Comparison of ENCODE assay signal across 10 mouse cellular contexts in the genomic region with DNA sequence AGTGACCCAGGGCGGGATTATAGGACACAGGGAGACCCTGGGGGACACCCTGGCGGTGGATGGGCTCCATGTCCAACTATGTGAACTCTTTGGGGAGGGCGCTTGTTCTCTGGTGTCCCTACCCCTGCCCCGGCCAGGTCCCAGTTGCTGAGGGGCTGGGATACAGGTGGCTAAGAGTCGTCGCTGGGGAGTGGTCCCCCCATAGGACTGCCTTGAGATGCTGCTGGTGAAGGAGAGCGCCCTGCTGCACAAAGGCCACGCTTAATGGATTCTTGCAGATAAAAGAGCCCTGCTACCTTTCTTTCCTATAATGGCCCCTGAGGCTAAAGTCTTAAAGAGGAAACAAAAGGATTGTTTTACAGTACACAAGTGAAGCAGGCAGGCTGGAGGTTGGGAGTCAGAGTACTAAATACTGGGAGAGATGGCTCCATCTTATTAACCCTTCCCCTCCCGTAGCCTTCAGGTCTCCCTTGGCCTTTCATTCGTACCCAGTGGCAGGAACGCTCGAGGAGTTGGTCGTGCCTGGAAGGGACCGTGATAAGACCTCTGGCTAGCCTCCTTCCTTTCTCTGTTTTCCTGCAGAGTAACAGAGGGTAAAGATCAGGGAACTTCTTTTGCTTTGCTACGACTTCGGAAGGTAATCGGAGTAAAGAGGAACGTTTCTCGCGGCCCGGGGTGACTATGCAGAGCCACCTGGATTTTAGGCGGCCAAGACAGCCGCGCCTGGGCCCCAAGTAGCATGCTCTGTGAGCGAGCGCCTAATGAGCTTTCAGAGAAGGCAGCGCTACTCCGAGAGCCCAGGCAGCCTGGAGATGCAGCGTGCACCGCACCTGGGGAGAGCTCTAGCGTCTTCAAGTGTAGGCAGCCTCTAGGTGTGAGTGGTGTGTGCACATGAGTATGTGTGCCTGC.
DNase-seq lines count a peak whose midpoint lies in the region; ATAC-seq and TF ChIP-seq lines count a peak whose summit lies in the region.
"Had no signal": no experiment of that assay in that cellular context is flagged by ENCODE, and none has a peak within 500 bp of the region (broad histone marks: within the 10 kb centered on the region; RNA-seq: fewer than 3 reads in every experiment).

No protein-coding gene starts in this region.

- DNase-seq in heart, adult 2 months, result no peak
- peak; percentile 57 for DNase-seq in embryo, embryonic 9.5 days (ENCODE audit: extremely low spot score)
- DNase-seq in ovary, adult 18-20 months (ENCODE audit: low spot score), result no peak
- DNase-seq in left cerebral cortex, adult 8-10 months (ENCODE audit: low spot score in 2 of 2), result no peak
- DNase-seq in urinary bladder, postnatal 4 days (ENCODE audit: low spot score in 2 of 2), result no peak

- H3K4me3 ChIP-seq in heart, embryonic 15.5 days, result peak overlapping the region; percentile 32
- H3K4me3 ChIP-seq in heart, adult 2 months, result no peak overlapping the region
- peak overlapping the region; percentile 32 for H3K4me3 ChIP-seq in intestine, embryonic 16.5 days (ENCODE audit: low read length)
- H3K4me3 ChIP-seq in neural tube, embryonic 14.5 days (ENCODE audit: low read depth, low read length), result 0 out of 2 replicates have a peak overlapping the region, but pooled peaks have one; percentile 7
- H3K4me3 ChIP-seq: myocyte had no signal

- H3K4me1 ChIP-seq in heart, embryonic 15.5 days (replicated peaks), result peaks cover 24% of the 10 kb centered on the region
- H3K4me1 ChIP-seq in heart, adult 2 months (ENCODE audit: control insufficient read depth, insufficient read depth, low read length), result no peaks in the 10 kb centered on the region
- H3K4me1 ChIP-seq in intestine, embryonic 16.5 days (ENCODE audit: control insufficient read depth, insufficient read depth, low read length), result peaks cover 6% of the 10 kb centered on the region; the same call in 1 of the 2 replicates
- peaks cover 12% of the 10 kb centered on the region for H3K4me1 ChIP-seq in neural tube, embryonic 14.5 days (ENCODE audit: control insufficient read depth, insufficient read depth, low read length)

- intact Hi-C loops in heart, adult 2 months (cut with DNase I), result no loop called here

- H3K27me3 ChIP-seq in heart, embryonic 15.5 days, result no peaks in the 10 kb centered on the region
- no peaks in the 10 kb centered on the region for H3K27me3 ChIP-seq in heart, adult 2 months (ENCODE audit: control insufficient read depth, insufficient read depth, low read length)
- no peaks in the 10 kb centered on the region for H3K27me3 ChIP-seq in intestine, embryonic 16.5 days (replicated peaks; ENCODE audit: control insufficient read depth, insufficient read depth, low read length)
- no peaks in the 10 kb centered on the region for H3K27me3 ChIP-seq in neural tube, embryonic 14.5 days (ENCODE audit: control insufficient read depth, insufficient read depth, low read length)
- H3K27me3 ChIP-seq: Patski had no signal

- WGBS in heart, embryonic 15.5 days, result 17% methylated on average over 31 of the region's 31 CpGs
- WGBS in heart, adult 2 months, result 40% methylated on average over 31 of the region's 31 CpGs
- WGBS in intestine, embryonic 16.5 days, result 17% methylated on average over 31 of the region's 31 CpGs
- 6% methylated on average over 31 of the region's 31 CpGs for WGBS in neural tube, embryonic 14.5 days

- H3K36me3 ChIP-seq in heart, embryonic 15.5 days, result no peaks in the 10 kb centered on the region
- H3K36me3 ChIP-seq in heart, adult 2 months (ENCODE audit: control insufficient read depth, insufficient read depth, low read length), result no peaks in the 10 kb centered on the region
- H3K36me3 ChIP-seq in intestine, embryonic 16.5 days (ENCODE audit: control insufficient read depth, insufficient read depth, low read length), result no peaks in the 10 kb centered on the region
- no peaks in the 10 kb centered on the region for H3K36me3 ChIP-seq in neural tube, embryonic 14.5 days (ENCODE audit: control insufficient read depth, insufficient read depth, low read length)

- no peaks in the 10 kb centered on the region for H3K79me2 ChIP-seq in heart, adult 2 months (replicated peaks; ENCODE audit: control insufficient read depth, insufficient read depth, low read length)

- TF ChIP-seq POLR2A in heart, adult 2 months (IDR thresholded peaks at IDR 0.05; ENCODE audit: insufficient read depth, low read depth, low read length), result no peak

- H3K27ac ChIP-seq in heart, embryonic 15.5 days, result no peak overlapping the region
- H3K27ac ChIP-seq in heart, adult 2 months, result no peak overlapping the region
- no peak overlapping the region for H3K27ac ChIP-seq in intestine, embryonic 16.5 days (ENCODE audit: low read length)
- no peak overlapping the region for H3K27ac ChIP-seq in neural tube, embryonic 14.5 days (ENCODE audit: low read depth, low read length)

- no peaks in the 10 kb centered on the region for H3K9me3 ChIP-seq in heart, embryonic 15.5 days (replicated peaks)
- H3K9me3 ChIP-seq in intestine, embryonic 16.5 days (ENCODE audit: control insufficient read depth, low read length), result no peaks in the 10 kb centered on the region
- H3K9me3 ChIP-seq in neural tube, embryonic 14.5 days (ENCODE audit: control insufficient read depth, low read length), result no peaks in the 10 kb centered on the region

- no peak for ATAC-seq in heart, embryonic 15.5 days (replicated peaks; ENCODE audit: insufficient number of reproducible peaks, insufficient read depth, low FRiP score, low read depth)
- ATAC-seq in intestine, embryonic 16.5 days, result peak; percentile 67
- ATAC-seq in neural tube, embryonic 14.5 days (ENCODE audit: low read depth), result peak; percentile 61
- ATAC-seq: Patski had no signal

- no peak for TF ChIP-seq EP300 in heart, adult 2 months (IDR thresholded peaks at IDR 0.05; ENCODE audit: insufficient read depth, low read depth, low read length)

- TF ChIP-seq CTCF in heart, adult 2 months (IDR thresholded peaks at IDR 0.05), result no peak

- H3K9ac ChIP-seq in heart, embryonic 15.5 days, result peak overlapping the region; percentile 1; the same call in 1 of the 2 replicates
- H3K9ac ChIP-seq in heart, adult 2 months (ENCODE audit: low read depth, low read length), result no peak overlapping the region
- H3K9ac ChIP-seq in intestine, embryonic 16.5 days (ENCODE audit: low read depth, low read length), result peak overlapping the region; percentile 54; the same call in 1 of the 2 replicates
- peak overlapping the region; percentile 41; the same call in 1 of the 2 replicates for H3K9ac ChIP-seq in neural tube, embryonic 14.5 days (replicated peaks; ENCODE audit: low read depth, low read length)

- H3K4me2 ChIP-seq in heart, embryonic 15.5 days, result peak overlapping the region; percentile 66
- peak overlapping the region; percentile 61 for H3K4me2 ChIP-seq in intestine, embryonic 16.5 days (ENCODE audit: low read depth, low read length)
- peak overlapping the region; percentile 49 for H3K4me2 ChIP-seq in neural tube, embryonic 14.5 days (ENCODE audit: low read depth, low read length)
